Mouse (Mus musculus) right cerebral cortex, adult 2 months (tissue): Measurements from ENCODE around the gene Smc5.

ENCODE experiments used
- DNase-seq, 2 experiments: peaks; one replicate each; pipeline ENCODE4 v3.0.0; 2021 to 2022; ENCODE audit warnings: low spot score in 2 of 2

Smc5 gene

GRCm38 (mm10) chr19:23189744-23190143 is 84.0 kb downstream of the Smc5 start:
- no peak for DNase-seq

- DNase-seq = no peak
Measured at GRCm38 (mm10) chr19:23188986-23189385, 84.7 kb downstream of the Smc5 start.

GRCm38 (mm10) chr19:23187732-23188131 is 86.0 kb downstream of the Smc5 start:
- DNase-seq = no peak

GRCm38 (mm10) chr19:23184068-23184467 is 89.6 kb downstream of the Smc5 start:
- DNase-seq = no peak

GRCm38 (mm10) chr19:23183493-23183892 is 90.2 kb downstream of the Smc5 start:
- no peak for DNase-seq

- DNase-seq = no peak
Measured at GRCm38 (mm10) chr19:23178533-23178932, 95.2 kb downstream of the Smc5 start.

GRCm38 (mm10) chr19:23175511-23175910 is 98.2 kb downstream of the Smc5 start:
- DNase-seq = no peak

GRCm38 (mm10) chr19:23175090-23175489 is 98.6 kb downstream of the Smc5 start:
- no peak for DNase-seq

GRCm38 (mm10) chr19:23171136-23171535 is 102.6 kb downstream of the Smc5 start:
- no peak for DNase-seq

- DNase-seq = no peak
Measured at GRCm38 (mm10) chr19:23170476-23170875, 103.2 kb downstream of the Smc5 start.

GRCm38 (mm10) chr19:23169659-23170050 is 104.0 kb downstream of the Smc5 start:
- no peak for DNase-seq

GRCm38 (mm10) chr19:23168899-23169658 is 104.6 kb downstream of the Smc5 start:
- no peak for DNase-seq

- no peak for DNase-seq
Measured at GRCm38 (mm10) chr19:23166550-23167284, 107.0 kb downstream of the Smc5 start.

- DNase-seq = no peak
Measured at GRCm38 (mm10) chr19:23164651-23165240, 109.0 kb downstream of the Smc5 start.

- no peak for DNase-seq
Measured at GRCm38 (mm10) chr19:23163361-23163760, 110.3 kb downstream of the Smc5 start.

- DNase-seq = no peak
Measured at GRCm38 (mm10) chr19:23162877-23163276, 110.8 kb downstream of the Smc5 start.

- peak; percentile 66 to 71 for DNase-seq
Measured at GRCm38 (mm10) chr19:23162387-23162809, 111.3 kb downstream of the Smc5 start.

- DNase-seq = no peak
Measured at GRCm38 (mm10) chr19:23159780-23160395, 113.8 kb downstream of the Smc5 start.
